Mouse (Mus musculus): ENCODE data around the gene Gm29797.

GRCm38 (mm10) chr2:181689466-181690160, 32.8 kb downstream of the Gm29797 start:
- no peak for TF ChIP-seq TAL1 (IDR thresholded peaks at IDR 0.05; ENCODE audit: low read length)
- TF ChIP-seq GATA1 (IDR thresholded peaks at IDR 0.05; ENCODE audit: low read length): no peak
